Mouse (Mus musculus) T-helper 17 cell (primary cell): ENCODE results near the gene Col4a3.

Experiments
- in situ Hi-C, 2 experiments: fragments of 300-600 bp; cut with MboI, MseI; formaldehyde crosslinking; loops; 1 replicate in 1 of 2; 2 replicates in 1 of 2; pipeline ENCODE4 v1.15.1; 2025; ENCODE audit warnings: high pct_unique_total_duplicates in 2 of 2

Gene Col4a3

DNA sequence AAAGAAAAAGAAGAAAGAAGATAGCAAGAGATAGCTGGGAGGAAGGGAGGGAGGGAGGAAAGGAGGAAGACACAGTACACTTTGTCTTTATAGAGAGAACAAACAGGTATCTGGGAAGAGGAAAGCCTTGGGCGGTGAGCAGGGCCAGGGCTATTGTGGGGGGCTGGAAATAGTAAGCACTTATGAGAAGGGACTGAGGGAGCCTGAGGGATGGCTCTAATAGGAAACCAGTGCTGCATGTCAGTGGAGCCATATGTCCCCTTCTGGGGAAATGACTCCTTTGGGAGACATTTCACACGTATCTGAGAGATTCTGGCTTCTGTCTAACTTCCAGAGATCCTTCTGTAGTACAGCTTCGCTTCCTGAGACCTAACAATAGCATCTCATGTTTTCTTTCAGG lies 69.7 kb downstream of the Col4a3 start:
- in situ Hi-C loops: loop anchor here in 1 of 2 experiments (5.0 kb wide), 1 partner anchor 34 kb away; no protein-coding TSS in a partner anchor

DNA sequence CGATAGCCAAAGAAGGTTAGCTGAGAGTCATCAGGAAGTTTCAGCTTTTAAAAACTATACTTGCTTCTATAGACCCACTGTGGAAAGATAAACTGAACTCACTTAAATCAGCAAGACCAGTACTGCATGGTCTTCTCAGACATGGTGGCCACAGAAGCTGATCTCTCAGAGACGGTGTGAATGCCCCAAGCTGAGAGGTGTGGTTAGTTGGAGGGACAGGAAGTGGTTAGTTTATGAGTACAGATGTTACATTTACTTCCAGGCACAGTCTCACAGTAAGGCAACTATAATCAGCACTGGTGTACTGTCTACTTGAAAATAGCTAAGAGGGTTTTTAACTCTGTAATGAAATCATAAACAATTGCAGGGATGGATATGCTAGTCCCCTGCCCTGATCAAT lies 75.5 kb downstream of the Col4a3 start:
- in situ Hi-C loops: no loop called here

GRCm38 (mm10) chr1:82663522-82663921 lies 76.8 kb downstream of the Col4a3 start:
- in situ Hi-C loops: no loop called here

GRCm38 (mm10) chr1:82686328-82686727 lies 99.6 kb downstream of the Col4a3 start:
- in situ Hi-C loops: no loop called here

DNA sequence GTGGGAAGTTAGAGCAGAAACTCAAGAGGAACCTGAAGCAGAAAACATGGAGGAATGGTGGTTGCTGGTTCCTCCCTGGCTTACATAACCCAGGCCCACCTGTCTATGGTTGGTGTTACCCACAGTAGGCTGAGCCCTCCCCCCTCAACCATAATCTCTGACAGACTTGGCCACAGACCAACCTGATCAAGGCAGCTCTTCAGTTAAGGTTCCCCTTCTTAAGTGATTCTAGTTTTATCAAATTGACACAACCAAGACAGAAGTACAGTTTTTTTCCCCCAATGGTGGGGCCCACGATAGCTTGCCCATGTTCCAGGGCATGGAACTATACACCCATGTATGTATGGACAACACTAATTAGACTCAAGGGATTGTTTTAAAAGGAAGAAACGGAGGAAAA lies 100.1 kb downstream of the Col4a3 start:
- in situ Hi-C loops: no loop called here

DNA sequence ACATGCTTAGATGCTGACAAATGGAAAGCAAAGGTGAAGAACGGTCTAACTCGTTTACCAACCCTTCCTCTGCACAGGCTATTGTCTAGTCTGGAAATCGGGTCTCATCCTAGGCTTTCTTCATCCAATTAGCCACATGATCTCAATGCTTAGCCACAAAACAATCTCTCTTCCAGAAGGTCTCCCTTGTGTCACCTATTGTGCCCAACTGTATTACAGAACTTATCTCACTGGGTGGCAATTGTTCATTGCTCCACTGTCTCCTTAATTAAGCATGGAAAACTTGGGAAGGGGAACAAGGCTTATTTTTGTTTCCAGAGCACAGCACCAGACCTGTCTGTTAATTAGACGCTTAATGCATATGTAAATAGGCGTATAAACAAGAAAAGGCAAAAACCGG lies 101.2 kb downstream of the Col4a3 start:
- in situ Hi-C loops: no loop called here

GRCm38 (mm10) chr1:82695915-82696314 lies 109.2 kb downstream of the Col4a3 start:
- in situ Hi-C loops: no loop called here

DNA sequence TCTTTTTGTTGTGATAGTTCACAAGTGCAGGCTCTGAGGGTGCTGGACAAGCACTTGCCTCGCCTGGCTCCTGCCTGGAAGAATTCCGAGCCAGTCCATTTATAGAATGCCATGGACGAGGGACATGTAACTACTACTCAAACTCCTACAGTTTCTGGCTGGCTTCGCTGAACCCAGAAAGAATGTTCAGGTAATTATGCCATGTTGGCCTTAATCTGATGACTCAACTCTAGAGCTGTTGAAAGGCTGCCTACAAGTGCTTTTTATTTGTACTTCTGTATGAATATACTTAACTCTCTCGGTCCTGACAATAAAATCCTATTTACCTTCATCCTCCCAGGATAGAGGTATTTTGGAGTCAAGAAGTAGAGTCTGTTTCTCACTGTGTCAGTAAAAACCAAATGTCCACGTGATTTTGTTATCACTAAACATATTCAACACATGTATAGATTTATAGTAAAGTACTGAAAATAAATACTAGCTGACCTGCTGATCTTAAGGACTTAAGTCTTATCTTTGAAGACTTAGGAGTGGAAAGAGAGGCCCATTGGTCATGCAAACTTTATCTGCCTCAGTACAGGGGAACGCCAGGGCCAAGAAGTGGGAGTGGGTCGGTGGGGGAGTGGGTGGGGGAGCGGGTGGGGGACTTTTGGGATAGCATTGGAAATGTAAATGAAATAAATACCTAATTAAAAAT lies 131.2 kb downstream of the Col4a3 start:
- in situ Hi-C loops: no loop called here

DNA sequence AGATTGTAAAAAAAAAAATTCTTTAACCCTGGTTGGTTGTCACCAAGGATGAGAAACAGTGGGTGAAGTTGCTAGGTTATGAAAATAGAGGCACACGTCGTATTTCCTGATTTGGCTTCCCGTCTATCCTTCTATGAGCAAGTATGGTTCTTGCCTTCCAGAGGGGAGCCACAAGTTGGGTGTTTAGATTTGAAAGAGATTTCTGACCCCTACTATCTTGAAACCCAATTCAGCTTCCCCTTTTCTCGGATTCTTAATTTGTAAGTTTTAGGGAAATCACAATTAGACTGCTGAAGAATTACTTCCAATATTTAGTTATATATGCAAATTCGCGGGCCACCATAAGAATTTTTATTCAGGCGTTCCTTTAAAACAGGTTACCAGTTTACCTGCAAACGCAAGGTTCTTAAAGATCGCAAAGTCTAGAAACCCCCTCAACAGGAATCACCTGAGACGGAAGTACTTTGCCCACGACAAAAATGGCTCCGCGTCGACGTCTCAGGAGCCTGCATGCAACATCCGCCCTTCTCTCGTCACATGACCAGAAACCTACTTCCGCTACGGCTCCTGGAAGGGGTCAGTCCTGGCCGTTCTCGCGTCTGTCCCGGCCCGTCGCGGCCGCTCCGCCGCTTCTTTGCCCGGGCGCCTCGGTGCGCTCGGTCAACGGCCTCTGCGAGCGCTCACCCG lies 137.8 kb downstream of the Col4a3 start, which contains the start of gene Mff:
Mff (plus strand) TSS at position 552 of the 687 bp plus-strand sequence.
- in situ Hi-C loops: no loop called here

DNA sequence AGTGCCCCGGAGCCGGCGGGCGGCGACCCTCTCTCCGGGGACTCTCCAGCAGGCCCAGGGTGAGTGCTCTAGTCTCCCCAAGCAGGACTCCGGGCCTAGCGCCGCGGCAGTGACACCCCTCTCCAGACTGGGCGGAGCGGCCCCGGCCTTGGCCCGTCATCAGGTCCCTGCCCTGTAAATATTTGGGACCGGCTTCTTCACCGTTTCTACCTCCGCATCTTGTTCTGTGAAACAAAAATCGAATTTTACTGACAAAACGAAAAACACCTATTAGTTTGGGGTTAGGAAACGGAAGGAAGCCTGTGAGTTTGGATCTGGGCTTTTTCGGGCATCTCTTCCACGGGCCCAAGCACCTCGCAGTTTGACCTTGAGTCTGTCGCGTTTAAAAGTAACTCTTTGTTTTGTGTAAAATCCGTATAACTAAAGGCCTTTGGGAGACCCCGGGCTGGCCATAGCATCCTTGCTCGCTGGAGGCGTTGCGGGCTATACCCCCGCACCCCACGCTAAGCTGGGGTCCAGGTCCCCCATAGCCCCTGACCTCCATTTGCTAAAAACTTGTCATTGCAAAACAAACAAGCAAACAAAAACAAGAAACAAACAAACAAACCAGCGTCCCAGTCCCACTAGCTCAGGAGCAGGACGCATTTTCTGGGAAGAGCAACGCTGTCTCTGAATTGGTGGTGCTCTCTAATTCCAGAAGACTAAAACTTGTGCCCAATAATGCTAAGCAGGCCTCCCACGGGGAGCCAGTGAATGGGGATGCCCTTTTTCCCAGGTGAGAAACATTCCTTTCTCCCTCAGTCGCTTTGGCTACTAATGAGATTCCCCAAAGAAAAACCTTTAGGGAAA lies 138.5 kb downstream of the Col4a3 start:
- in situ Hi-C loops: no loop called here

DNA sequence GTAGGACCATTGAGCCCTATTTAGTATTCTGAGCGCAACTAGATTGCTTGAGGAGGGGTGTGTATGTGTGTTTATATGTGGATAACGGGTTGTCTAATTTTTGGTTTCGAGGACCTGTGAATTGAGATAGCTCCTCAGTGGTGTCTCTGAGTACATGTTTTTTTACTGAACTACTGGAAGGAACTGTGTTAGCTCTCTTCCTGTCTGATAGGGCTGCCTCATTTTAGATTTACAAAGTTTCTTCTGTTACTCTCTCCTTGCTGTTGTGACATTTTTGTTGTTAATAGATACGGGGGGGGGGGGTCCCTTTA lies 139.1 kb downstream of the Col4a3 start:
- in situ Hi-C loops: no loop called here

DNA sequence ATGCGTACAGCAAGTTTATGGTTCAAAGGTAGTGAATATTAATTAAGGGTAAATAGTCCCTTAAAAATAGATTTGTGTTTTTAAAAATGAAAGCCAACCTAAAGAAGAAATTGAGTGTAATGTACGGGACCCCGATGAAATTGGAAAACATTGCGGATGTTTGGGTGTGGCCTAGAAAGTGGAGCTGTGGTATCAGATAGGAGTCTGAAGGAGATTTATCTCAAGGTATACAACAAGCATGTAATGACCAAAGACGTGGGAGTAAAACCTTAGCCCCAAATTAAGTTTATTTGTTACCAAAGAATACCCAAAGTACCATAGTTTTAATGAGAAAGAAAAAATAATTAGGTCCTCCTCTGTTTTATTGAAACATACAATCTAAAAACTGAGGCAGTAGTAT lies 139.8 kb downstream of the Col4a3 start:
- in situ Hi-C loops: no loop called here

GRCm38 (mm10) chr1:82733357-82733756 lies 146.6 kb downstream of the Col4a3 start:
- in situ Hi-C loops: no loop called here

DNA sequence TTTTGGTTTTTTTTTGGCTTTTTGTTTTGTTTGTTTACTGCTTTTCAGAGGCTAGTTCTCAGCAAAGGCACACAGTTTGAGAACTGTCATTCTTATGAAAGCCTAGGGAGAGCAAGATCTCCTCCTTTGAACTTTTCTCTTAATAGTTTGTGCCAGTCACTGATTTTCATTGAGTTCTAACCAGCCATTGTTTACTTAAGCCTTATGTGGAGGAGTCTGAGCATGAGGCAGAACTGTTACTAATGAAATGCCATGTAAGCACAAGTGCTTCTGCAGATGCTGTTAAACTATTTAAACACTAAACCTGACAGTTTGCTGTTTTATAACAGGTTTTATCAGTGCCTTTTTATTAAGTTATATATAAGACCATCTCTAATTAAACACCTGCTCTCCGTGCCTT lies 151.3 kb downstream of the Col4a3 start:
- in situ Hi-C loops: no loop called here

DNA sequence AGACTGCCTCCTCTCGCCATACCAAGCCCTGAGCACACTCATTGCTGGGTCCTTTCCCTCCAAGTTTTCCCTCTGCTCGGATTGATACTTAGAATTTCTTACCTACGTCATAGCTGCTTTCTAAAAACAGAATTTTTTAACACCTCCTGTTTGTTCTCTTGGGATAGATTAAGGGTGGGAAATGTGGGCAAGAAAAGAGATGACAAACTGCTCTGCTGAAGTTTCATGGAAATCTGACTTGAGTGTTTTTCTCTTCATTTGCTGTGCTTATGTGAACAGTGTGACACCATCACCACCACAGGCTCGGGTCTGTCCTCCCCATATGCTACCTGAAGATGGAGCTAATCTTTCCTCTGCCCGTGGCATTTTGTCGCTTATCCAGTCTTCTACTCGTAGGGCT lies 154.8 kb downstream of the Col4a3 start:
- in situ Hi-C loops: no loop called here

DNA sequence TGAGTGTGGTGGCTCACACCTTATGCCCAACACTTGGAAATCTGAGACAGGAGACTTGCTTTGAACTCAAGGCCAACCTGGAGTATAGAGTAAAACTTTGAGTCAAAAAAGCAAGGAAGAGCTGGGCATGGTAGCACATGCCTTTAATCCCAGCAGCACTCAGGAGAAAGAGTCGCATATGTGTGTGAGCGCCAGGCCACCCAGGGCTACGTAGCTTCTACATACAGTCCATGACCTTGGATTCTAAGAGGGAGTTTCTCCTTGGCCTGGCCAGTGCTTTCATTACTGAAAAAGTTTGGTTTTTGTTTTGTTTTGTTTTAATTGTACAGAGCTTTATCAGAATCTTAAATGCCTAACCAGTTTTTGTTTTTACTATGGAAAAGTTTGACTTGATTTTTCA lies 157.2 kb downstream of the Col4a3 start:
- in situ Hi-C loops: no loop called here

- in situ Hi-C loops: no loop called here
Observed at GRCm38 (mm10) chr1:82746408-82746807, 159.7 kb downstream of the Col4a3 start.

- in situ Hi-C loops: no loop called here
Observed at GRCm38 (mm10) chr1:82747714-82748452, 161.2 kb downstream of the Col4a3 start.

GRCm38 (mm10) chr1:82759520-82759919 lies 172.8 kb downstream of the Col4a3 start:
- in situ Hi-C loops: no loop called here

- in situ Hi-C loops: no loop called here
Observed at GRCm38 (mm10) chr1:82761454-82762169, 174.9 kb downstream of the Col4a3 start.

DNA sequence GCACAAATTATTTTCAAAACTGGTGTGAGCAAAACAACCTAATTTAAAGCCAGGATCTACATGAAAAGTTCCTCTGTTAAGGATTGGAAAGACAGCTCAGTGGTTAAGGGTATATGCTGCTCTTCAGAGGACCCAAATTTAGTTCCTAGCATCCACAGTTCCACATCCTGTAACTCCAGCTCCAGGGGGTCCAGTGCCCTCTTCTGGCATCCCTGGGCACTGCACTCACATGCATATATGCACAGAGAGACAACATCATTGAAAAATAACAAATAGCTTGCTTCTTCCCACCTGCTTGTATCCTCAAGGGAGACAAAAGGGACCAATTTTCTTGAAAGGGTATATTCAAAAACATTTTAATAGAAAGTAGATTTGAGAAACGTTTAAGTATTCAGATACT lies 175.6 kb downstream of the Col4a3 start:
- in situ Hi-C loops: no loop called here
